In genomic region chr2:162914519-162914918, GRCm38 (mm10) we compare ENCODE assay signal across 11 mouse cellular contexts. TPM values are rescaled to one million over a fixed set of nuclear protein-coding genes. Genes with fewer than 3 reads are reported as not detected.
DNase-seq lines count a peak whose midpoint lies in the region; ATAC-seq and TF ChIP-seq lines count a peak whose summit lies in the region.
"Had no signal": no experiment of that assay in that cellular context is flagged by ENCODE, and none has a peak within 500 bp of the region (broad histone marks: within the 10 kb centered on the region; RNA-seq: fewer than 3 reads in every experiment).

No protein-coding gene starts in this region.

- whole genome bisulfite sequencing in cerebellum, adult 2 months: 47% methylated on average over 2 of the region's 2 CpGs
- 49% methylated on average over 2 of the region's 2 CpGs for WGBS in intestine, embryonic 16.5 days
- WGBS in intestine, embryonic 15.5 days: 41% methylated on average over 2 of the region's 2 CpGs
- 58% methylated on average over 2 of the region's 2 CpGs for WGBS in midbrain, postnatal 0 days
- WGBS in midbrain, embryonic 11.5 days: 74% methylated on average over 2 of the region's 2 CpGs

- no peak for TF ChIP-seq POLR2A in cerebellum, adult 2 months (IDR thresholded peaks at IDR 0.05; ENCODE audit: borderline replicate concordance, insufficient read depth, low read length)

- no peaks in the 10 kb centered on the region for H3K36me3 ChIP-seq in intestine, embryonic 16.5 days (ENCODE audit: control insufficient read depth, insufficient read depth, low read length)
- H3K36me3 ChIP-seq in intestine, embryonic 15.5 days: no peaks in the 10 kb centered on the region
- H3K36me3 ChIP-seq in midbrain, postnatal 0 days (ENCODE audit: insufficient read depth, low read length): no peaks in the 10 kb centered on the region
- no peaks in the 10 kb centered on the region for H3K36me3 ChIP-seq in midbrain, embryonic 11.5 days (ENCODE audit: control insufficient read depth, insufficient read depth, low read length)
- H3K36me3 ChIP-seq: stomach, embryonic 15.5 days had no signal

- DNase-seq in cerebellum, adult 2 months: no peak
- DNase-seq in cerebellum, adult 9-11 months: no peak
- peak; percentile 71 for DNase-seq in midbrain, postnatal 0 days (ENCODE audit: low spot score)
- no peak for DNase-seq in midbrain, embryonic 11.5 days (ENCODE audit: low spot score, missing footprints)
- DNase-seq in c-Kit-positive CD71-positive TER-119-positive erythroid progenitor cells, embryonic 14.5 days (ENCODE audit: low spot score): no peak
- DNase-seq: heart, postnatal 36 days had no signal

- no peak overlapping the region for H3K4me2 ChIP-seq in intestine, embryonic 16.5 days (ENCODE audit: low read depth, low read length)
- no peak overlapping the region for H3K4me2 ChIP-seq in intestine, embryonic 15.5 days (replicated peaks)
- H3K4me2 ChIP-seq in midbrain, postnatal 0 days (ENCODE audit: low read depth, low read length, poor library complexity, severe bottlenecking): no peak overlapping the region
- no peak overlapping the region for H3K4me2 ChIP-seq in midbrain, embryonic 11.5 days
- H3K4me2 ChIP-seq: stomach, embryonic 15.5 days had no signal

- no peaks in the 10 kb centered on the region for H3K27me3 ChIP-seq in cerebellum, adult 2 months (ENCODE audit: control insufficient read depth, insufficient read depth, low read length)
- H3K27me3 ChIP-seq in intestine, embryonic 16.5 days (replicated peaks; ENCODE audit: control insufficient read depth, insufficient read depth, low read length): no peaks in the 10 kb centered on the region
- H3K27me3 ChIP-seq in intestine, embryonic 15.5 days (replicated peaks): no peaks in the 10 kb centered on the region
- no peaks in the 10 kb centered on the region for H3K27me3 ChIP-seq in midbrain, postnatal 0 days (ENCODE audit: insufficient read depth, low read length)
- H3K27me3 ChIP-seq in midbrain, embryonic 11.5 days (ENCODE audit: control insufficient read depth, insufficient read depth, low read length): no peaks in the 10 kb centered on the region
- H3K27me3 ChIP-seq: stomach, embryonic 15.5 days had no signal

- H3K9me3 ChIP-seq in intestine, embryonic 16.5 days (ENCODE audit: control insufficient read depth, low read length): no peaks in the 10 kb centered on the region
- H3K9me3 ChIP-seq in intestine, embryonic 15.5 days: no peaks in the 10 kb centered on the region
- no peaks in the 10 kb centered on the region for H3K9me3 ChIP-seq in midbrain, postnatal 0 days (ENCODE audit: low read length)
- no peaks in the 10 kb centered on the region for H3K9me3 ChIP-seq in midbrain, embryonic 11.5 days (ENCODE audit: control insufficient read depth, low read length)
- H3K9me3 ChIP-seq: stomach, embryonic 15.5 days had no signal

- ATAC-seq in intestine, embryonic 16.5 days: 0 out of 2 replicates have a peak, but pooled peaks have one; percentile 48
- ATAC-seq in intestine, embryonic 15.5 days: no peak
- 0 out of 2 replicates have a peak, but pooled peaks have one; percentile 41 for ATAC-seq in midbrain, postnatal 0 days (ENCODE audit: low FRiP score)
- ATAC-seq in midbrain, embryonic 11.5 days (ENCODE audit: low FRiP score): no peak
- peak; percentile 42 for ATAC-seq in megakaryocyte progenitor cell, adult 5-6 weeks (replicated peaks; ENCODE audit: poor library complexity)

- no peak overlapping the region for H3K27ac ChIP-seq in cerebellum, adult 2 months (ENCODE audit: insufficient read depth, low read length)
- no peak overlapping the region for H3K27ac ChIP-seq in intestine, embryonic 16.5 days (ENCODE audit: low read length)
- no peak overlapping the region for H3K27ac ChIP-seq in intestine, embryonic 15.5 days
- H3K27ac ChIP-seq in midbrain, postnatal 0 days (ENCODE audit: low read depth, low read length): no peak overlapping the region
- no peak overlapping the region for H3K27ac ChIP-seq in midbrain, embryonic 11.5 days (ENCODE audit: low read depth, low read length)
- H3K27ac ChIP-seq: stomach, embryonic 15.5 days had no signal

- peak; percentile 45 for TF ChIP-seq CTCF in cerebellum, adult 2 months (IDR thresholded peaks at IDR 0.05; ENCODE audit: borderline replicate concordance, insufficient read depth, low read depth, low read length)
- peak; percentile 82 for TF ChIP-seq CTCF in midbrain, postnatal 0 days (IDR thresholded peaks at IDR 0.05)

- no peak overlapping the region for H3K4me3 ChIP-seq in cerebellum, adult 2 months (replicated peaks; ENCODE audit: insufficient read depth, low read depth, low read length)
- H3K4me3 ChIP-seq in intestine, embryonic 16.5 days (ENCODE audit: low read length): no peak overlapping the region
- no peak overlapping the region for H3K4me3 ChIP-seq in intestine, embryonic 15.5 days (replicated peaks)
- no peak overlapping the region for H3K4me3 ChIP-seq in midbrain, postnatal 0 days (ENCODE audit: low read depth, low read length)
- no peak overlapping the region for H3K4me3 ChIP-seq in midbrain, embryonic 11.5 days (ENCODE audit: low read depth, low read length)
- H3K4me3 ChIP-seq: megakaryocyte, embryonic 14.5 days; stomach, embryonic 15.5 days had no signal

- no peak overlapping the region for H3K9ac ChIP-seq in intestine, embryonic 16.5 days (ENCODE audit: low read depth, low read length)
- no peak overlapping the region for H3K9ac ChIP-seq in intestine, embryonic 15.5 days
- no peak overlapping the region for H3K9ac ChIP-seq in midbrain, postnatal 0 days (replicated peaks; ENCODE audit: low read length, poor library complexity, severe bottlenecking)
- H3K9ac ChIP-seq in midbrain, embryonic 11.5 days (ENCODE audit: low read length): no peak overlapping the region
- H3K9ac ChIP-seq: stomach, embryonic 15.5 days had no signal

- H3K4me1 ChIP-seq in cerebellum, adult 2 months (ENCODE audit: control insufficient read depth, insufficient read depth, low read length): no peaks in the 10 kb centered on the region
- H3K4me1 ChIP-seq in intestine, embryonic 16.5 days (ENCODE audit: control insufficient read depth, insufficient read depth, low read length): no peaks in the 10 kb centered on the region
- H3K4me1 ChIP-seq in intestine, embryonic 15.5 days (replicated peaks): no peaks in the 10 kb centered on the region
- no peaks in the 10 kb centered on the region for H3K4me1 ChIP-seq in midbrain, postnatal 0 days (ENCODE audit: insufficient read depth, low read length)
- no peaks in the 10 kb centered on the region for H3K4me1 ChIP-seq in midbrain, embryonic 11.5 days (ENCODE audit: control insufficient read depth, insufficient read depth, low read length)
- H3K4me1 ChIP-seq: stomach, embryonic 15.5 days had no signal

RNA-seq across cellular contexts. Expression of gene Srsf6, which starts 16.8 kb away (rescaled TPM):
- polyA plus RNA-seq in cerebellum, adult 2 months (2012; rRNA removed): 140 and 143 TPM in 2 replicates
- polyA plus RNA-seq in intestine, embryonic 16.5 days (2015; fragmentation: Nextera tagmentation; extraction: Ambion mirVana): 156 and 159 TPM in 2 replicates
- 184 and 196 TPM in 2 replicates for polyA plus RNA-seq in intestine, embryonic 15.5 days (2015; fragmentation: Nextera tagmentation; extraction: Ambion mirVana)
- 101 and 138 TPM in 2 replicates for total RNA-seq in midbrain, postnatal 0 days (2014; rRNA removed)
- polyA plus RNA-seq in midbrain, postnatal 0 days (2015; fragmentation: Nextera tagmentation; extraction: Ambion mirVana): 134 and 135 TPM in 2 replicates
- polyA plus RNA-seq in midbrain, embryonic 11.5 days (2014; fragmentation: Nextera tagmentation; extraction: Ambion mirVana): 282 and 289 TPM in 2 replicates
- 239 and 254 TPM in 2 replicates for total RNA-seq in megakaryocyte progenitor cell, adult 5-6 weeks (2015)
- total RNA-seq in megakaryocyte progenitor cell, adult 5-6 weeks (2017): 221 and 260 TPM in 2 replicates

RNA-seq across cellular contexts. Expression of gene L3mbtl1, which starts 28.8 kb away (rescaled TPM):
- 8.2 and 8.5 TPM in 2 replicates for polyA plus RNA-seq in cerebellum, adult 2 months (2012; rRNA removed)
- polyA plus RNA-seq in intestine, embryonic 16.5 days (2015; fragmentation: Nextera tagmentation; extraction: Ambion mirVana): 0.09 TPM in 2 replicates
- 0.11 and 0.18 TPM in 2 replicates for polyA plus RNA-seq in intestine, embryonic 15.5 days (2015; fragmentation: Nextera tagmentation; extraction: Ambion mirVana)
- 16.9 and 21.1 TPM in 2 replicates for total RNA-seq in midbrain, postnatal 0 days (2014; rRNA removed)
- 10.2 and 11.9 TPM in 2 replicates for polyA plus RNA-seq in midbrain, postnatal 0 days (2015; fragmentation: Nextera tagmentation; extraction: Ambion mirVana)
- 0.21 TPM in 1 of 2 replicates, not detected in the other for polyA plus RNA-seq in midbrain, embryonic 11.5 days (2014; fragmentation: Nextera tagmentation; extraction: Ambion mirVana)
- total RNA-seq in megakaryocyte progenitor cell, adult 5-6 weeks (2015): not detected in 2 replicates
- total RNA-seq in megakaryocyte progenitor cell, adult 5-6 weeks (2017): not detected in 2 replicates
- total RNA-seq: heart, postnatal 36 days had no signal

Comparison
In these comparisons a context has a peak if more than half of its experiments do, and no peak if none do; other contexts are left out.
1. ATAC-seq: peak in intestine, embryonic 16.5 days (single experiment), midbrain, postnatal 0 days (single experiment) and megakaryocyte progenitor cell, adult 5-6 weeks (single experiment); none in intestine, embryonic 15.5 days (single experiment) and midbrain, embryonic 11.5 days (single experiment).